Mouse (Mus musculus) cerebellum, postnatal 10 days (tissue): Measurements from ENCODE around the gene Jph3.

Experiments used
- DNase-seq, 2 experiments: peaks; one replicate each; pipeline ENCODE4 v3.0.0; 2021; ENCODE audit warnings: mixed read lengths in 2 of 2

Gene Jph3

DNA sequence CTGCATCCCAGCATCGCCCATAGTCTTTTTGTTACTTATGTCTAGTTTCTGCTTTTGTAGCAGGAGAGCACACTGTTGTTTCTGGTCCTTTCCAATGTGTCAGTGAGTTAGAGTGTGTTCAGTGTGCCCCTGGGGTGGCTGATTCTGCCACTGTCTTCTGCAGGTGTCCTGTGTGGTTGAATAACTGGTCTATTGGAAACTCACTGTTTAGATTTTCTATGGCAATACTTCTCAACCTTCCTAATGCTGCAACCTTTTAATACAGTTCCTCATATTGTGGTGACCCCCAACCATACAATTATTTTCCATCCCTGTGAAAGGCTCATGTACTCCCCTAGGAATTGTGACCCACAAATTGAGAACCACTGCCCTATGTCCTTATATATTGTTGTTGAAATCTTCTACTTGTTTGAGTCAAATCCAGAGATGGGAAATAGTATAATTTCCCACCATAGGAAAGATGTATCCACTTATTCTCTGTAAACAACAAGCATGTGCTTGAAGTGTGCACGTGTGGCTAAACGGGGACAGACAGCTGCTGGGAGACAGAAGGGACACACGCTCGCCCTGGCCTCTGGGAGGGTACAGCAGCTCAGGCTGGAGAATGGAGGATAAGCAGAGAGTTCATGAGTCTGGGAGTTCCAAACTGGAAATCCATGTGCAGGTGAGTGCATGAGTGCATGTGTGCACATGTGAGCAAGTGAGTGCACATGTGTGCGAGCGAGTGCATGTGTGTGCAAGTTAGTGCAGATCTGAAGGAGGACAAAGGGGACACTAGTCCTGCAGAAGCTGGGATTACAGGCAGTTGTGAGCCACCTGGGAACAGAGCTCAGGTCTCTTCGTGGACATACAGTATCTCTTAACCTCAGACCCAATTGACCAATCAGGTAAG lies 112.9 kb downstream of the Jph3 start:
- no peak for DNase-seq

GRCm38 (mm10) chr8:121843184-121843733 lies 113.8 kb downstream of the Jph3 start:
- DNase-seq, result no peak
